Mouse (Mus musculus): ENCODE results near the gene Gm8159.
"Not testable (repeated sequence)": the region's sequence is repeated elsewhere in the genome, so short reads cannot be mapped to it uniquely, and the experiment has no call there.

Gm8159 gene

DNA sequence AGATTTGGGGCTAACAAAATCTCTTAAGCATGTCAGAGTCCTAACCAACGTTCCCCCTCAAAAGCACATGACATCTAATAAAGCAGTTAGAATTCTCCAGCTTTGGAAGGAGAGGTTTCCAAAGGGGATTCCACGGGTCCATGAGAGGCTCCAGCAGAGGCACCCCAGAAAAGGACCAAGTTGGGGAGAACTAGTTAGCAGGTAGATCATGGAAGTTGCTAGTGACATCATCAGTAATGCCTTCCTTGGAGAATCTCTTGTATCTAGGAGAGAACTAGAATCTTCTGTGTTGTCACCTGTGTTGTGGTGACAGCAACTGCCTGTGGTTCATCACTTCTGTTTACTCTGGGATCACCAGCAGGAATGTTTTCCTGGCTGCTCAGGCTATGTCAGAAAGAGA lies at the start of gene Gm8159:
Gene Gm8159, plus strand, starts transcription at position 301 of the 400 bp plus-strand sequence.
- not testable (repeated sequence) for DNase-seq (ENCODE audit: low read depth, low spot score)

DNA sequence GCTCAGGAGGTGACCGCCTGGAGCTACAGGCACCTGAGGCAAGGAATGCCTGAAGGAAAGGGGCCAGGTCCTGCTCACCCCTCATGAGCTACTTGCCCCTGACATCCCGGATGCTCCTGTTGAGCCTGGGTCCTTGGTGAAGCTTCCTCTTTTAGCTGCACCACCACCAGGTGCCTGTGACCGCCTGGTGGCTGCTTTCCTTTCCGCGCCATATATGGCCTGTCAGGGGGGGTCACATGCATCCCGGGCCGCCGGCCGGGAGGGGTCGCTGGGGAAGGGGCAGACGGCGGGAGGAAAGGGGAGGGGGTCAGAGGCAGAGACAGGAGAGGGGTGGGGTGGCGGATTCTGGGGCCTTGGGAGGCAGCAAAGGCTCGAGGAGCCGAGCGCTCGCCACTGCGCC lies 17.2 kb downstream of the Gm8159 start:
- not testable (repeated sequence) for DNase-seq (ENCODE audit: low read depth, low spot score)

DNA sequence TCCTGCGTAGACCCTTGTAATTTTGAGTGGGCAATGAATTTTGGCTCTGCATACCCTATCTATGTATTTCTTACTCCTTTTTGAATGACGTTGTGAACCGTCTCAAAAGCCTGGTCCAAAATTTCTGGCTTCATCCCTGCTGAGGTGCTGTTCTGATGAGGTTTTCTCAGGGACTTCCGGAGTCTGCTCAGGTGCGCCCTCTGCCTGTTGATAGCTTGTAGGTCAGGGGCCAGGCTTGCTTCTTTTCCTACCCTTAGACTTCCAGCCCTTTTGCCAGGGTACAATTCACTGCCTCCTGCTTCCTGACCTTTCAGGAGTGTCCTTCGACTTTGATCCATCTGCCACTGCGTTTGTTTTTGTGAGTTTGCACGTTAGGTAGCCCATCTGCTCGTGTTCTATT lies 18.2 kb downstream of the Gm8159 start:
- DNase-seq (ENCODE audit: low read depth, low spot score) = not testable (repeated sequence)

DNA sequence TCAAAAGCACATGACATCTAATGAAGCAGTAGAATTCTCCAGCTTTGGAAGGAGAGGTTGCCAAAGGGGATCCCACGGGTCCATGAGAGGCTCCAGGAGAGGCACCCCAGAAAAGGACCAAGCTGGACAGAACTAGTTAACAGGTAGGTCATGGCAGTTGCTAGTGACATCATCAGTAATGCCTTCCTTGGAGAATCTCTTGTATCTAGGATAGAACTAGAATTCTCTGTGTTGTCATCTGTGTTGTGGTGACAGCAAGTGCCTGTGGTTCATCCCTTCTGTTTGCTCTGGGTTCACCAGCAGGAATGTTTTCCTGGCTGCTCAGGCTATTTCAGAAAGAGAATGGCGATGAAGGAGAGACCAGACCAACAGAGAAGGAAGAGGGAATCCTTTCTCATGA lies 31.7 kb downstream of the Gm8159 start, which contains the start of gene Gm3239:
Gene Gm3239, plus strand, starts transcription at position 301 of the 400 bp plus-strand sequence.
- DNase-seq (ENCODE audit: low read depth, low spot score) = not testable (repeated sequence)

Data from embryo, embryonic 11.5 days (tissue).